Mouse (Mus musculus): ENCODE data around the gene Tagap1.
"Not testable (repeated sequence)": the region's sequence is repeated elsewhere in the genome, so short reads cannot be mapped to it uniquely, and the experiment has no call there.

- not testable (repeated sequence) for TF ChIP-seq CTCF (IDR thresholded peaks at IDR 0.05; ENCODE audit: low read depth, low read length); POLR2A (IDR thresholded peaks at IDR 0.05; ENCODE audit: borderline replicate concordance, low read depth, low read length)
Observed at GRCm38 (mm10) chr17:6915282-6915681, 45.7 kb downstream of the Tagap1 start.
